ENCODE assay signal across 21 mouse cellular contexts in the genomic region with DNA sequence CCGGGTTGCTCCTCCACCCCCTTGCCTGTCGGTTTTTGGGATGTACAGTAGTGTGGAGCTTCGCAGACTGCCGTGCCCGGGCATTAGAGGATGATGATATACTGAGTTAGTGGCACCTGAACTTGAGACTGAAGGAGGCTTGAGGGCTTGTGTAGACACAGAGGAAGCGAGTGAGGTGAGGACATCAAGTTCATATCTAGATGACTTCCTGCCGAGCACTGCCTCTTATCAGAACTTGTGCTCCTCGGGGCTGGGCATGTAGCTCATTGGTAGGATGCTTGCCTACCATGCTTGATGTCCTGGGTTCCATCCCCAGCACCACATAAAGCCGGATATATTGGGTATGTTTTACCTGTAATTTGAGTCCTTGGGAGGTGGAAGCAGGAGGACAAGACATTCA. TPM values are rescaled to one million over a fixed set of nuclear protein-coding genes. Genes with fewer than 3 reads are reported as not detected.
DNase-seq lines count a peak whose midpoint lies in the region; ATAC-seq and TF ChIP-seq lines count a peak whose summit lies in the region.
"Had no signal": no experiment of that assay in that cellular context is flagged by ENCODE, and none has a peak within 500 bp of the region (broad histone marks: within the 10 kb centered on the region; RNA-seq: fewer than 3 reads in every experiment).

No protein-coding gene starts in this region.

- peak overlapping the region; percentile 0; the same call in 1 of the 2 replicates for H3K4me3 ChIP-seq in G1E (ENCODE audit: low read depth, low read length)
- peak overlapping the region; percentile 45 for H3K4me3 ChIP-seq in erythroblast, embryonic 14.5 days (replicated peaks)
- H3K4me3 ChIP-seq in liver, embryonic 14.5 days (ENCODE audit: insufficient read depth in 1 of 2, low read depth in 2 of 2, low read length in 2 of 2), result peak overlapping the region; percentile 5 to 20; a peak in 1 of 4 replicates
- no peak overlapping the region for H3K4me3 ChIP-seq in hindbrain, embryonic 12.5 days
- H3K4me3 ChIP-seq: embryonic facial prominence, embryonic 13.5 days; forebrain, embryonic 10.5 days; gastrocnemius, adult 2 months; hindbrain, embryonic 15.5 days; limb, embryonic 13.5 days; lung, embryonic 15.5 days; midbrain, embryonic 13.5 days; neural tube, embryonic 13.5 days had no signal

- TF ChIP-seq CTCF in G1E (IDR thresholded peaks at IDR 0.05; ENCODE audit: low read depth, low read length), result no peak
- no peak for TF ChIP-seq CTCF in liver, embryonic 14.5 days (IDR thresholded peaks at IDR 0.05; ENCODE audit: low read depth)

- H3K9me3 ChIP-seq in G1E (replicated peaks), result no peaks in the 10 kb centered on the region
- H3K9me3 ChIP-seq in erythroblast, embryonic 14.5 days (ENCODE audit: control insufficient read depth, low read length), result no peaks in the 10 kb centered on the region; the same call in 1 of the 2 replicates
- H3K9me3 ChIP-seq in liver, embryonic 14.5 days (ENCODE audit: control insufficient read depth, low read length), result no peaks in the 10 kb centered on the region
- 0 out of 2 replicates have a peak, but pooled peaks cover 3% of the 10 kb centered on the region for H3K9me3 ChIP-seq in hindbrain, embryonic 12.5 days (replicated peaks)
- H3K9me3 ChIP-seq: embryonic facial prominence, embryonic 13.5 days; forebrain, embryonic 10.5 days; hindbrain, embryonic 15.5 days; lung, embryonic 15.5 days; midbrain, embryonic 13.5 days; neural tube, embryonic 13.5 days had no signal

- TF ChIP-seq EP300 in liver, embryonic 14.5 days (IDR thresholded peaks at IDR 0.05; ENCODE audit: low read depth), result no peak

- no peak for ATAC-seq in G1E (ENCODE audit: extremely low read depth, insufficient number of reproducible peaks, low FRiP score, poor library complexity, severe bottlenecking)
- ATAC-seq in liver, embryonic 14.5 days (ENCODE audit: insufficient read depth), result peak; percentile 56; the same call in 1 of the 2 replicates
- 0 out of 2 replicates have a peak, but pooled peaks have one; percentile 24 for ATAC-seq in megakaryocyte-erythroid progenitor cell, adult 5-6 weeks (replicated peaks; ENCODE audit: low FRiP score, low TSS enrichment, poor library complexity, severe bottlenecking)
- ATAC-seq in hindbrain, embryonic 12.5 days (ENCODE audit: low FRiP score), result no peak
- ATAC-seq: intestine, embryonic 16.5 days; midbrain, embryonic 13.5 days had no signal

- peak overlapping the region; percentile 76 for H3K27ac ChIP-seq in liver, embryonic 14.5 days
- H3K27ac ChIP-seq in hindbrain, embryonic 12.5 days, result no peak overlapping the region
- H3K27ac ChIP-seq: embryonic facial prominence, embryonic 13.5 days; forebrain, embryonic 10.5 days; gastrocnemius, adult 2 months; hindbrain, embryonic 15.5 days; limb, embryonic 13.5 days; lung, embryonic 15.5 days; midbrain, embryonic 13.5 days; neural tube, embryonic 13.5 days had no signal

- no peaks in the 10 kb centered on the region for H3K27me3 ChIP-seq in G1E (ENCODE audit: insufficient read depth, low read length)
- H3K27me3 ChIP-seq in erythroblast, embryonic 14.5 days (ENCODE audit: control insufficient read depth), result no peaks in the 10 kb centered on the region
- H3K27me3 ChIP-seq in liver, embryonic 14.5 days (ENCODE audit: control insufficient read depth, insufficient read depth, low read length), result no peaks in the 10 kb centered on the region
- H3K27me3 ChIP-seq in hindbrain, embryonic 12.5 days, result no peaks in the 10 kb centered on the region
- H3K27me3 ChIP-seq: embryonic facial prominence, embryonic 13.5 days; hindbrain, embryonic 15.5 days; limb, embryonic 13.5 days; lung, embryonic 15.5 days; midbrain, embryonic 13.5 days; neural tube, embryonic 13.5 days had no signal

- peak overlapping the region; percentile 57 for H3K4me2 ChIP-seq in liver, embryonic 14.5 days (ENCODE audit: low read depth)
- no peak overlapping the region for H3K4me2 ChIP-seq in hindbrain, embryonic 12.5 days (replicated peaks)
- H3K4me2 ChIP-seq: embryonic facial prominence, embryonic 13.5 days; heart, embryonic 11.5 days; hindbrain, embryonic 15.5 days; limb, embryonic 13.5 days; lung, embryonic 15.5 days; midbrain, embryonic 13.5 days; neural tube, embryonic 13.5 days had no signal

- WGBS in liver, embryonic 14.5 days (ENCODE audit: insufficient replicate concordance), result 42% methylated on average over 9 of the region's 9 CpGs
- WGBS in hindbrain, embryonic 12.5 days, result 90% methylated on average over 9 of the region's 9 CpGs

- peaks cover 62% of the 10 kb centered on the region for H3K36me3 ChIP-seq in G1E (replicated peaks)
- peaks cover 95% of the 10 kb centered on the region for H3K36me3 ChIP-seq in erythroblast, embryonic 14.5 days (ENCODE audit: control insufficient read depth)
- H3K36me3 ChIP-seq in liver, embryonic 14.5 days (replicated peaks; ENCODE audit: control insufficient read depth, insufficient read depth, low read depth), result peaks cover 28% of the 10 kb centered on the region
- no peaks in the 10 kb centered on the region for H3K36me3 ChIP-seq in hindbrain, embryonic 12.5 days
- H3K36me3 ChIP-seq: embryonic facial prominence, embryonic 13.5 days; hindbrain, embryonic 15.5 days; lung, embryonic 15.5 days; neural tube, embryonic 13.5 days had no signal

- no peak for DNase-seq in G1E (ENCODE audit: low spot score)
- DNase-seq in liver, embryonic 14.5 days (ENCODE audit: low read depth in 3 of 3, low spot score in 3 of 3), result no peak
- no peak for DNase-seq in kidney, adult 11 months
- DNase-seq in Muller cell, postnatal 12 days (ENCODE audit: inconsistent ontology term), result no peak
- DNase-seq: cerebellum, adult 9-11 months; gastrocnemius, adult 2 months; lung, postnatal 4 days; right cerebral cortex, adult 18-20 months; thymus, postnatal 36 days had no signal

- peaks cover 81% of the 10 kb centered on the region for H3K4me1 ChIP-seq in G1E (ENCODE audit: insufficient read depth, low read depth, low read length)
- peaks cover 95% of the 10 kb centered on the region for H3K4me1 ChIP-seq in erythroblast, embryonic 14.5 days (ENCODE audit: control insufficient read depth)
- H3K4me1 ChIP-seq in liver, embryonic 14.5 days (replicated peaks; ENCODE audit: control insufficient read depth in 2 of 2, insufficient read depth in 2 of 2, low read length in 1 of 2), result peaks cover 77 to 82% of the 10 kb centered on the region in 2 experiments
- H3K4me1 ChIP-seq in hindbrain, embryonic 12.5 days, result 0 out of 2 replicates have a peak, but pooled peaks cover 2% of the 10 kb centered on the region
- H3K4me1 ChIP-seq: embryonic facial prominence, embryonic 13.5 days; forebrain, embryonic 10.5 days; limb, embryonic 13.5 days; lung, embryonic 15.5 days had no signal

- peak overlapping the region; percentile 36; the same call in 1 of the 2 replicates for H3K9ac ChIP-seq in liver, embryonic 14.5 days (replicated peaks)
- no peak overlapping the region for H3K9ac ChIP-seq in hindbrain, embryonic 12.5 days
- H3K9ac ChIP-seq: embryonic facial prominence, embryonic 13.5 days; hindbrain, embryonic 15.5 days; limb, embryonic 13.5 days; lung, embryonic 15.5 days; midbrain, embryonic 13.5 days; neural tube, embryonic 13.5 days had no signal

RNA-seq across cellular contexts. Expression of a gene that starts 10.8 kb away (rescaled TPM):
- total RNA-seq in G1E (2014; fragmentation: Nextera tagmentation) (83.9 and 177 TPM in 2 replicates), G1E (2017) (19.6 and 22.8 TPM in 2 replicates)
- polyA plus RNA-seq in G1E (2012), result 16.4 and 22.8 TPM in 2 replicates
- 10.6 and 12.1 TPM in 2 replicates for polyA plus RNA-seq in erythroblast, embryonic 14.5 days (2012)
- 15.8 and 16.1 TPM in 2 replicates for polyA plus RNA-seq in liver, embryonic 14.5 days (2012; rRNA removed)
- polyA plus RNA-seq in liver, embryonic 14.5 days (2014; fragmentation: Nextera tagmentation; extraction: Ambion mirVana), result 11.1 and 11.2 TPM in 2 replicates
- 53.9 and 71.9 TPM in 2 replicates for total RNA-seq in megakaryocyte-erythroid progenitor cell, adult 5-6 weeks (2014; fragmentation: Nextera tagmentation)
- 10.1 and 25.7 TPM in 2 replicates for total RNA-seq in megakaryocyte-erythroid progenitor cell, adult 5-6 weeks (2017)
- 16.4 and 16.9 TPM in 2 replicates for polyA plus RNA-seq in hindbrain, embryonic 12.5 days (2016; fragmentation: Nextera tagmentation; extraction: Ambion mirVana)

RNA-seq across cellular contexts. Expression of a gene that starts 26.5 kb away (rescaled TPM):
- total RNA-seq in G1E (2014; fragmentation: Nextera tagmentation) (2,238 and 2,249 TPM in 2 replicates), G1E (2017) (1,317 and 1,403 TPM in 2 replicates)
- 213 and 677 TPM in 2 replicates for polyA plus RNA-seq in G1E (2012)
- 24.9 and 56.7 TPM in 2 replicates for polyA plus RNA-seq in erythroblast, embryonic 14.5 days (2012)
- polyA plus RNA-seq in liver, embryonic 14.5 days (2012; rRNA removed), result 403 and 658 TPM in 2 replicates
- 477 and 488 TPM in 2 replicates for polyA plus RNA-seq in liver, embryonic 14.5 days (2014; fragmentation: Nextera tagmentation; extraction: Ambion mirVana)
- 2,340 and 2,677 TPM in 2 replicates for total RNA-seq in megakaryocyte-erythroid progenitor cell, adult 5-6 weeks (2014; fragmentation: Nextera tagmentation)
- total RNA-seq in megakaryocyte-erythroid progenitor cell, adult 5-6 weeks (2017), result 1,622 and 1,735 TPM in 2 replicates
- 472 and 473 TPM in 2 replicates for polyA plus RNA-seq in hindbrain, embryonic 12.5 days (2016; fragmentation: Nextera tagmentation; extraction: Ambion mirVana)

RNA-seq across cellular contexts. Expression of a gene that starts 39.6 kb away (rescaled TPM):
- total RNA-seq in G1E (2014; fragmentation: Nextera tagmentation) (25.9 and 28.6 TPM in 2 replicates), G1E (2017) (36.4 and 43.0 TPM in 2 replicates)
- polyA plus RNA-seq in G1E (2012), result 27.1 and 28.8 TPM in 2 replicates
- polyA plus RNA-seq in erythroblast, embryonic 14.5 days (2012), result 1.5 and 2.0 TPM in 2 replicates
- polyA plus RNA-seq in liver, embryonic 14.5 days (2012; rRNA removed), result 10.4 and 13.7 TPM in 2 replicates
- 10.0 and 11.5 TPM in 2 replicates for polyA plus RNA-seq in liver, embryonic 14.5 days (2014; fragmentation: Nextera tagmentation; extraction: Ambion mirVana)
- total RNA-seq in megakaryocyte-erythroid progenitor cell, adult 5-6 weeks (2014; fragmentation: Nextera tagmentation), result 38.2 and 44.4 TPM in 2 replicates
- 44.2 and 48.6 TPM in 2 replicates for total RNA-seq in megakaryocyte-erythroid progenitor cell, adult 5-6 weeks (2017)
- 21.4 and 22.7 TPM in 2 replicates for polyA plus RNA-seq in hindbrain, embryonic 12.5 days (2016; fragmentation: Nextera tagmentation; extraction: Ambion mirVana)

Comparison
In these comparisons a context has a peak if more than half of its experiments do, and no peak if none do; other contexts are left out.
1. ATAC-seq: peak in liver, embryonic 14.5 days (single experiment) and megakaryocyte-erythroid progenitor cell, adult 5-6 weeks (single experiment); none in G1E (single experiment) and hindbrain, embryonic 12.5 days (single experiment).